Mouse (Mus musculus) liver (tissue): ENCODE measurements around the gene Pank2.

Experiments used
- DNase-seq: peaks from one replicate; pipeline ENCODE4 v3.0.0-alpha.2; 2020; ENCODE audit warnings: mixed read lengths

Gene Pank2

DNA sequence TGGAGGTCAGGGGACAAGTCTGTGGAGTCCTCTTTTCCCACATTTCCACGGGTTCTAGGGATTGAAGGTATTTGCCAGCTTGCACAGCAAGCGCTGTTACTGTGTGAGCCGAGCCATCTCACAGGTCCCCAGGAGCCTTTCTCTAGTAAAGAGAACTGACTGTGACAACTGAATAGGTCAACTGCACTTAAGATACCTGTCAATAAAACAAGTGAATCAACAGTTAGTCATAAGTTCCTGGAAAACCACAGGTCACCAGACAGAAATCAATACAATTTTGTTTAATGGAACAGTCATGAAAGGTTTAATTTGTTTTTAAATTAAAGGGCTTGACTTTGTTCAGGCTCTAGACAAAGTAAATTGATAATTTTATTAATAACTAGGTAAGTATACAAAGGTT is 68.3 kb downstream of the Pank2 start:
- no peak for DNase-seq

DNA sequence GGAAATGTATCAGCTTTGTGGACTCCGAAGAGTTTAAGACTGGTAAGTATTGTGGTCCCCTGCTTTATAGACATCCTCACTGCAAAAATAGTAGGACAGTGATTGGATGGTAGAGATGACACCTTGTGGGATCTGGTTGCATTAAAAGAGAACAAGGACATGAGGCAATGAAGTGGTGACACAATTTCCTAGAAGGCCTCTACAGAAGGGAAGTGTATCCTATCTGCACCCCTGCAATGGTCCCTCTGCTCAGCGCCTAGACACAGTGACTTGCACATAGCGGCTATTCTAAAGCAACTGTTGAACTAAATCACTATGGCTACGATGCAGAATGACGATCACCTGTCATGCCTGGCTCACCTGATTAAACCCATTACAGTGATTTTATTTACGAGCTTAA is 75.3 kb downstream of the Pank2 start:
- no peak for DNase-seq

DNA sequence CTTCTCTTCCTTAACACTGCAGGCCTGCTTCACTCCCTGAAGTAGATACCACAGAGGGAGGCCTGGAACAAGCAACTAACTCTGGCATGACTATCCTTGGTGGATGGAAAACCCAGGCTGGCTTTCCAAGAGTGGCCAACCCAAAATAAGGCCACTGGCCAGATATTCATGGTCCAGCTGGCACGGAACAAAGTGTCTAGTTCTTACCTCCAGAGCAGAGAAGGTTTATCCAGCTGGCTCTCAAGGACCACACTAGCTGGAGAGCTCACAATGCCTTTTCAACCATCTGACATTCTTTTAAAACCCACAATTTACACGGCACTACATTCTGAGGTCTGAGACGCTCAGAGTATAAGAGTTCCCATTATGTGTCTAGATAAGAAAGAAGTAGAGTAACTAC is 82.2 kb downstream of the Pank2 start:
- no peak for DNase-seq

DNA sequence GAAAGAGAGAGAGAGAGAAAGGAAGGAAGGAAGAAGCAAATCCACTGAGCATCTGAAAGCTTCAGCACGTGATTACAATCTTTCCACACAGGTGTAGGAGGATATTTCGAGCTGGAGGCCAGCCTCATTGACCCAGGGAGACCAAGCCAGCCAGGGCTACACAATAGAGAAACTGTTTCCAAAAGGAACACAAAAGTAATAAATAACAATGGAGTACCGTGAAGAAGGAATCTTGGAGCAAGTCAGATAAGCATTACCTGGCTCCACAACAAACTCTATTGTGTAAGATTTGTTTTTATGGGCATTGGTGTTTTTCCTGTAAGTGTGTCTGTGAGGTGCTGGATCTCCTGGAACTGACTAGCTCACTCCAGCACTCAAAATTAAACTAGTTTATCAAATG is 83.3 kb downstream of the Pank2 start:
- DNase-seq = no peak
